Mouse (Mus musculus): ENCODE results near the gene Gm10696. TPM values are rescaled to one million over a fixed set of nuclear protein-coding genes. Genes with fewer than 3 reads are reported as not detected.
"Not testable (repeated sequence)": the region's sequence is repeated elsewhere in the genome, so short reads cannot be mapped to it uniquely, and the experiment has no call there.

Gene Gm10696
- not detected for total RNA-seq (2021)
- long read RNA-seq, experiment 1, result 0 reads
- long read RNA-seq, experiment 2, result 0 reads

DNA sequence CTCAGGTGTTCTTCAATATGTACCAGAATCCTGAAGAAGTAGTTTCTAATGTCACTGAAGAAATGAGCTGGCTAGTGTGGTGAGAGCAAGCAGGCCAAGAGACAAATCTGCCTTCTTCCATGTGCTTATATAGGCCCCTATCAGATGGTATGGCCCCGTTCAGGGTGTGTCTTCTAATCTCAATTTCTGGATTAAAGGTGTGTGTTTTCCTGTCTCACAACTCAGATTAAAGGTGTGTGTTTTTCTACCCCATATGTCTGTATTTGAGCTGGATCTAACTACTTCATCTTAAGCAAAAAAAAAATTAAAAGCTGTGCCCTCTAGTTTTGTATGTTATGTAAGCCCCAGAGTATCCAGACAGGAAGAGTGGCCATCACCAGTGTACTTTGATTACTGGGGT is at the start of gene Gm10696:
Gene Gm10696 (minus strand): TSS at position 101 of the 400 bp plus-strand sequence.
- DNase-seq (ENCODE audit: low spot score), result not testable (repeated sequence)

- not testable (repeated sequence) for DNase-seq (ENCODE audit: low spot score)
These were observed 18.4 kb upstream of the Gm10696 start, which contains the start of gene Gm5286 for GRCm38 (mm10) chr3:94196414-94196813. Gene Gm5286, plus strand, starts transcription at chr3:94196714.

- DNase-seq (ENCODE audit: low spot score), result not testable (repeated sequence)
These were observed 10.6 kb downstream of the Gm10696 start for GRCm38 (mm10) chr3:94167351-94167750.

Other genes with a start within 250 kb of the Gm10696 start
- gene Gm9117, start 234.7 kb downstream of the Gm10696 start, total RNA-seq (2021), result not detected
- gene Tdpoz5, start 216.9 kb downstream of the Gm10696 start, total RNA-seq (2021), result not detected
- gene Gm9125, start 123.3 kb downstream of the Gm10696 start, total RNA-seq (2021), result not detected
- gene Gm10697, start 105.5 kb downstream of the Gm10696 start, total RNA-seq (2021), result not detected
- gene Gm5286, start 18.5 kb upstream of the Gm10696 start, total RNA-seq (2021), result not detected
- gene Gm4778, start 85.8 kb upstream of the Gm10696 start, total RNA-seq (2021), result not detected
- 1 to 10 TPM; 6.7 TPM for gene Them4, start 131.9 kb upstream of the Gm10696 start, total RNA-seq (2021)
- gene Them5, start 163.9 kb upstream of the Gm10696 start, total RNA-seq (2021), result not detected
- gene C2cd4d, start 184.2 kb upstream of the Gm10696 start, total RNA-seq (2021), result not detected
- 100 to 1,000 TPM in 1 of 2 experiments, 10 to 100 TPM in 1; 99.4 to 107 TPM for gene Rorc, start 194.6 kb upstream of the Gm10696 start, total RNA-seq (2021)
- gene Lingo4, start 220.3 kb upstream of the Gm10696 start, total RNA-seq (2021), result under 1 TPM; 0.25 to 0.28 TPM
- 1 to 10 TPM; 5.2 to 7.0 TPM for gene Tdrkh, start 235.1 kb upstream of the Gm10696 start, total RNA-seq (2021)

All from gastrocnemius, adult 18-20 months (tissue).